Mouse (Mus musculus) olfactory bulb, adult 2 months (tissue): ENCODE data around the gene Fntb.

ENCODE experiments used
- CTCF ChIP-seq: fragments of 200-500 bp; IDR thresholded peaks from 2 replicates; pipeline ENCODE4 v1.5.1; 2012; ENCODE audit warnings: low read depth, mild to moderate bottlenecking, low read length, moderate library complexity; ENCODE audit not compliant: insufficient read depth
- POLR2A ChIP-seq: fragments of 200-500 bp; IDR thresholded peaks from 2 replicates; pipeline ENCODE4 v1.6.1; 2012; ENCODE audit warnings: mild to moderate bottlenecking, low read depth, low read length, moderate library complexity; ENCODE audit not compliant: insufficient read depth

- TF ChIP-seq CTCF (no peak), POLR2A (no peak)
These were observed 161.6 kb downstream of the Fntb start for GRCm38 (mm10) chr12:76927012-76927411.
